Mouse (Mus musculus): ENCODE data around the gene Fam171a1.

DNA sequence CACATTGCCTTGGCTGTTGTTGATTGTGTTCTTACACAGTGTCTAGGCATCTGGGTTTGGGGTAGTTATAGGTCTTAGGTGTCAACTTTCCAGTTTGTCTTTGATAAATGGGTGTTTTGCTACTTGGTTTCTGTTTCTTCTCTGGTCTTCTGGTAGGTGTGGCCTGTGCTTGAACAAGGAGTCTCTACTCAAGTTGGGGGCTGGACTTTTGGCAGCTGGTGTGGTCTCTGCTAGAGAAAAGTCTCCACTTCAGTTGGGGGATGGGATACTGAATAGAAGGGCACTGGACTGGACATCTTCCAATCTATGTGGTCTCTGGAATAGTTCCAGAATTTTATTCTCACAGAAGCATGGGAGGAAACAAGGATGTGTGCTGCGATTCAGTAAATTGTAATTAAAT, 44.9 kb upstream of the Fam171a1 start:
- TF ChIP-seq CTCF (IDR thresholded peaks at IDR 0.05; ENCODE audit: insufficient read depth, low read length) = no peak
- TF ChIP-seq POLR2A (IDR thresholded peaks at IDR 0.05; ENCODE audit: borderline replicate concordance, extremely low read depth, low read depth, low read length) = no peak
